Mouse (Mus musculus) thymus, adult 2 months (tissue): ENCODE measurements around the gene Fam25c.

Source experiments
- CTCF ChIP-seq: fragments of 200-500 bp; IDR thresholded peaks from 2 replicates; pipeline ENCODE4 v1.5.1; 2012; ENCODE audit warnings: mild to moderate bottlenecking, control low read depth, low read length, moderate library complexity, borderline replicate concordance; ENCODE audit not compliant: control insufficient read depth, poor library complexity, insufficient read depth; ENCODE audit errors: extremely low read depth
- POLR2A ChIP-seq: fragments of 200-500 bp; IDR thresholded peaks from 2 replicates; pipeline ENCODE4 v1.6.1; 2012; ENCODE audit warnings: mild to moderate bottlenecking, low read length, control low read depth, moderate library complexity; ENCODE audit not compliant: control insufficient read depth, poor library complexity, insufficient read depth; ENCODE audit errors: extremely low read depth

DNA sequence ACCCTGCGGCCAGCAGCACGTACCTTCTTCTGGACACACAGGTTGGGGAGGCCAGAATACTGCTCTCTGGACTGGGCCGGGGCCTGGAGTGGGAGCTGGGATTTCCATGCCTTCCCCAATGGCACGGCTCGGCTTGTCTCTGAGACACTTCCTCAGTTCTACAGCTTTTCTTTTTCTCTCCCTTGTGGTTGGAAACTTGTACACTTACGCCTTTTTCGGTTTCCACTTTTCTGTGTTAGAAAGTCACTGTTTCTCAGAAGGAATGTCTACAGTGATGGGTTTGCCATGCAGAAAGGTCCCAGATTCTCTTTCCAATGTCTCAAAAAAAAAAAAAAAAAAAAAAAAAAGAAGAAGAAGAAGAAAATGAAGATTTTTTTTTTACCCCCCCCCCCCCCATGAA lies 48.2 kb upstream of the Fam25c start:
- no peak for TF ChIP-seq CTCF
- no peak for TF ChIP-seq POLR2A
